Mouse (Mus musculus) intestine, postnatal 0 days (tissue): ENCODE measurements around the gene Cacng3. TPM values are rescaled to one million over a fixed set of nuclear protein-coding genes. Genes with fewer than 3 reads are reported as not detected.

Experiments
- ATAC-seq: fragments of 200-750 bp; cut with Nextera tagmentation; 2 replicates; pipeline ENCODE4 v1.8.0; 2017; ENCODE audit warnings: mild to moderate bottlenecking, moderate TSS enrichment, moderate library complexity
- H3K27ac ChIP-seq: fragments of 300-500 bp; sonication (generic); 2 replicates; pipeline ENCODE4 v1.5.1; 2014; ENCODE audit warnings: mild to moderate bottlenecking, low read depth, low read length, moderate library complexity
- H3K27me3 ChIP-seq: fragments of 300-500 bp; sonication (generic); replicated peaks from 2 replicates; pipeline ENCODE4 v1.6.1; 2014; ENCODE audit warnings: low read length, mixed read lengths; ENCODE audit not compliant: control insufficient read depth, insufficient read depth
- H3K36me3 ChIP-seq: fragments of 300-500 bp; sonication (generic); 2 replicates; pipeline ENCODE4 v1.6.1; 2014; ENCODE audit warnings: mild to moderate bottlenecking, moderate library complexity; ENCODE audit not compliant: control insufficient read depth, insufficient read depth
- H3K4me1 ChIP-seq: fragments of 300-500 bp; sonication (generic); replicated peaks from 2 replicates; pipeline ENCODE4 v1.6.1; 2014; ENCODE audit warnings: antibody characterized with exemption, low read length, mixed read lengths; ENCODE audit not compliant: control insufficient read depth, insufficient read depth
- H3K4me2 ChIP-seq: fragments of 300-500 bp; sonication (generic); replicated peaks from 2 replicates; pipeline ENCODE4 v1.6.1; 2014; ENCODE audit warnings: low read depth, mild to moderate bottlenecking, moderate library complexity
- H3K4me3 ChIP-seq: fragments of 300-500 bp; sonication (generic); 2 replicates; pipeline ENCODE4 v1.5.1; 2014; ENCODE audit warnings: low read depth, low read length
- H3K9ac ChIP-seq: fragments of 300-500 bp; sonication (generic); 2 replicates; pipeline ENCODE4 v1.6.1; 2014; ENCODE audit warnings: mild to moderate bottlenecking, low read depth, low read length
- H3K9me3 ChIP-seq: fragments of 300-500 bp; sonication (generic); 2 replicates; pipeline ENCODE4 v1.6.1; 2016; ENCODE audit warnings: mixed run types; ENCODE audit not compliant: control insufficient read depth
- CTCF ChIP-seq: sonication (generic); IDR thresholded peaks from 2 replicates; pipeline ENCODE4 v1.5.1; 2016; ENCODE audit warnings: low read depth, mild to moderate bottlenecking, control low read depth, antibody characterized with exemption, moderate library complexity
- WGBS: fragments of 180-500 bp; shearing (Covaris S2); extraction: QIAGEN DNeasy Blood & Tissue Kit; methylation state at CpG from one replicate; pipeline ENCODE4 v1.1.7; 2014; 5-methylcytosine and 5-hydroxymethylcytosine counted together
- polyA plus RNA-seq: library from polyadenylated mRNA; unstranded; fragments of >200 nt; fragmentation: Nextera tagmentation; extraction: Ambion mirVana; gene quantifications from 2 replicates; pipeline ENCODE4 v1.2.1, GENCODE M21; 2015

The Cacng3 gene
- polyA plus RNA-seq, 1 experiment from 2014 or later = not detected

DNA sequence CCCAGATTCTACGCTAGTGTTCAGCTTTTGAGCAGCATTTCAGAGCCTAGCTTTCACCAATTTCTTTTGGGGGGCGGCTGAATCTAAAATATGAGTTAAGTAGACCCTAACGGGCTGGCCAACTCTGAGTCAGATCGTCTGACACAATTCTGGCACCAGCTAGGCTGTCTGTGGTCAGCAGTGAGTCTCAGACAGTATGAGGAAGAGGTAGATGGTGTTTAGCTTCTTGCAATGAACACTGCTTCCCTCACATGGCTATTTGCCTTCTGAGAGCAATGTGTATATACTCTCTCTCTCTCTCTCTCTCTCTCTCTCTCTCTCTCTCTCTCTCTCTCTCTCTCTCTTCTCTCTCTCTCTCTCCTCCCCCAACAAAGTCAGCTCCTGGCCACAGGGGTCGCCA lies 37.3 kb upstream of the Cacng3 start:
- no peak for ATAC-seq
- WGBS = 75% methylated on average over 5 of the region's 5 CpGs

DNA sequence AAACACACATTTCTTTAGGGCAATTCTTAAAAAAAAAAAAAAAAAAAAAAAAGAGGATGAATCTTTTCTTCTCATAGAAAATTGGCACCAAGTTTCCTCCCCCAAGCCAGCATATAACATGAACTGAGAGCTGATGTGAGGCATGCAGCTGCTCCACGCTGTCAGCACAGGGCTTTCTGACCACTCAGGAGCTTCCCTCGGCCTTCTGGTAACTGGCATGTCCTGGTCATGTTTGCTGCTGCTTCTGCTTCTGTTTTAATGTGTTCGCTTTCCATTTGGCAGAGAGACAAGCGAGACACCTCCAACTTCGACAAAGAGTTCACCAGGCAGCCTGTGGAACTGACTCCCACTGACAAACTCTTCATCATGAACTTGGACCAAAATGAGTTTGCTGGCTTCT lies 36.8 kb upstream of the Cacng3 start:
- no peak for ATAC-seq
- no peaks in the 10 kb centered on the region for H3K27me3 ChIP-seq
- no peaks in the 10 kb centered on the region for H3K9me3 ChIP-seq
- H3K27ac ChIP-seq = no peak overlapping the region
- H3K9ac ChIP-seq = no peak overlapping the region
- no peak for TF ChIP-seq CTCF
- H3K4me2 ChIP-seq = no peak overlapping the region
- WGBS = 81% methylated on average over 5 of the region's 5 CpGs
- H3K4me3 ChIP-seq = no peak overlapping the region
- H3K36me3 ChIP-seq = no peaks in the 10 kb centered on the region
- H3K4me1 ChIP-seq = no peaks in the 10 kb centered on the region

More for the DNA sequence above, 37.3 kb upstream of the Cacng3 start:
- Histone ChIP-seq H3K36me3 (no peaks in the 10 kb centered on the region), H3K27ac (no peak overlapping the region), H3K9ac (no peak overlapping the region), H3K4me2 (no peak overlapping the region), H3K4me3 (no peak overlapping the region), H3K4me1 (no peaks in the 10 kb centered on the region), H3K9me3 (no peaks in the 10 kb centered on the region), H3K27me3 (no peaks in the 10 kb centered on the region)
- no peak for TF ChIP-seq CTCF

DNA sequence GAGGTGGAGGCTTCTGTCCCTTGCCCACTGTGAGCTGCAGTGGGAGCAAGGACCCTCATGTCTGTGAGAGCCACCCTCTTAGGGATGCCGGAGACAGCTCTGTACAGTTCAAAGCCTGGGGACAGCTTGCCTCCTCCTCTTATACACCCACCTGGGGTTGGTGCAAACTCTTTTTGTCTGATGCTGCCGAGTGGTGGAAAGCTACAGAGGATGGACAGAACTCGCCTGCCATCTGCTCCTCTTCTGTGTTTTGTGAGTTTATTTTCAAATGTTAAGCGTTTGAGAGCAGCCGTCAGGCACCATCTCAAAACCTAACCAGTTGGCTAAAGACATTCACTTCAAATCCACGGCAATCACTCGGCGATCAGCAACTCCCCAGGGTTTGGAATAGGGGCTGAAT lies 26.6 kb upstream of the Cacng3 start:
- H3K4me3 ChIP-seq = no peak overlapping the region
- no peak overlapping the region for H3K9ac ChIP-seq
- 85% methylated on average over 8 of the region's 8 CpGs for WGBS
- H3K4me2 ChIP-seq = no peak overlapping the region
- ATAC-seq = no peak
- TF ChIP-seq CTCF = no peak
- no peaks in the 10 kb centered on the region for H3K4me1 ChIP-seq
- H3K27me3 ChIP-seq = no peaks in the 10 kb centered on the region
- no peak overlapping the region for H3K27ac ChIP-seq
- no peaks in the 10 kb centered on the region for H3K9me3 ChIP-seq
- no peaks in the 10 kb centered on the region for H3K36me3 ChIP-seq

DNA sequence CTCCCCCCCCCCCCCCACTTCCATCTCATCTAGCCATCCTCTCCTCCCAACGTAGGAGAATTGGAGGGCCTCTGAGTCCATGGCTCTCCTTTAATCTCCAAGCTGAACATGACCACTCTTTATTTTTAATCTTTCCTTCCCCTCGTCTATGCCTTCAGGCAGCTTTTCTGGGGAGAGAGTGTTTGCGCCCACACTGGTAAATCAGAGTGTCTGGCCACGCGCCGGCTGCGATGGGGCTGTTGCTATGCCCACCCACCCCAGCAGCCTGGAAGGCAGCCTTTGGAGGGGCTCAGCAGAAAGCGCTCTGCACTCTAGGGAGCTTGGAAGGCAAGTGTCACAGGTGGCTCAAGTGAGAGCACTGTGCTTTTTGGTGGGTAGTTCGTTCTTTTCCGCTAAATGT lies 21.0 kb upstream of the Cacng3 start:
- no peak for TF ChIP-seq CTCF
- no peaks in the 10 kb centered on the region for H3K27me3 ChIP-seq
- WGBS = 81% methylated on average over 10 of the region's 10 CpGs
- no peak for ATAC-seq
- H3K36me3 ChIP-seq = no peaks in the 10 kb centered on the region
- H3K27ac ChIP-seq = no peak overlapping the region
- H3K4me1 ChIP-seq = no peaks in the 10 kb centered on the region
- H3K9me3 ChIP-seq = no peaks in the 10 kb centered on the region
- H3K4me3 ChIP-seq = no peak overlapping the region
- H3K4me2 ChIP-seq = no peak overlapping the region
- no peak overlapping the region for H3K9ac ChIP-seq

DNA sequence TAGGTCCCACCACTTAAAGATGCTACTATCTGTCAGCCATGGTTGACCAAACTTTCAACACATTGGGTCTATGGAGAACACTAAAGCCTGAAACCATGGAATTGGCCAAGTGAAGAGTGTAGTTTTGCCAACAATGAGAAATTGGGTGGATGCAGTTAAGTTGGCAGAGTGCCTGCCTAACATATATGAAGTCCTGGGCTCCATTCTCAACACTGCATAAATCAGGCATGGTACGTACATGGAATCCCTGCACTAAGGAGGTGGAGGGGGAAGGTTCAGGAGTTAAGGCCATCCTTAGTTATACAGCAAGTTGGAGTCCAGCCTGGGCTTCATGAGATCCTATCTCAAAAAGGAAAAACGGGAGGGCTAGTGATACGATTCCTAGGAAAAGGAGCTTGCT lies 17.8 kb upstream of the Cacng3 start:
- Histone ChIP-seq H3K9me3 (no peaks in the 10 kb centered on the region), H3K27me3 (no peaks in the 10 kb centered on the region), H3K4me3 (no peak overlapping the region), H3K9ac (no peak overlapping the region), H3K27ac (no peak overlapping the region), H3K4me1 (no peaks in the 10 kb centered on the region), H3K36me3 (no peaks in the 10 kb centered on the region), H3K4me2 (no peak overlapping the region)
- WGBS = 83% methylated on average over 3 of the region's 3 CpGs
- TF ChIP-seq CTCF = no peak
- ATAC-seq = no peak

DNA sequence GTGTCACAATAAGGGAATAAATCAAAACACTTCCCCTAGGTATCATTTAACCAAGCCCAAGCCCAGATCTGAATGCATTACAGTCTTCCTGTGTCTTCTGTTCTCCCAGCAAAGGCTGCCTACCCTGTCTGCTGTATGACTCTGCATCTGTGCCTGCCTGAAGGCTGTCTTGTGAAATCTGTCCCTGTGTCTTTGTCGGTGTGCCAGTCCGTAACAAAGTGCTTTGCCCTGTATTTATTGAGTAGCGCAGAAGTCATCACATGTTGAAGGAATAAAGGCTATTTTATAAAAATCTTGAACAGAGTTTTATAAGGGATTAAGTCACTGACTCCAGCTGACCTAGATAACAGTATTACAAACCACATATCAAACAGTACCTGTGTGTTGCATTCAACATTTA lies 13.6 kb upstream of the Cacng3 start:
- Histone ChIP-seq H3K9me3 (no peaks in the 10 kb centered on the region), H3K4me1 (no peaks in the 10 kb centered on the region), H3K4me2 (no peak overlapping the region), H3K27me3 (no peaks in the 10 kb centered on the region), H3K27ac (no peak overlapping the region), H3K36me3 (no peaks in the 10 kb centered on the region), H3K9ac (no peak overlapping the region), H3K4me3 (no peak overlapping the region)
- ATAC-seq = no peak
- 78% methylated on average over 3 of the region's 3 CpGs for WGBS
- TF ChIP-seq CTCF = no peak
